In genomic region chr11:102318576-102319409, GRCm38 (mm10) we compare ENCODE assay signal across 7 mouse cellular contexts. TPM values are rescaled to one million over a fixed set of nuclear protein-coding genes. Genes with fewer than 3 reads are reported as not detected.
DNase-seq lines count a peak whose midpoint lies in the region; ATAC-seq and TF ChIP-seq lines count a peak whose summit lies in the region.

No protein-coding gene starts in this region.

- no peaks in the 10 kb centered on the region for H3K9me3 ChIP-seq in G1E (replicated peaks)
- H3K9me3 ChIP-seq in forebrain, embryonic 14.5 days (replicated peaks; ENCODE audit: control insufficient read depth, low read length): no peaks in the 10 kb centered on the region
- H3K9me3 ChIP-seq in hindbrain, embryonic 16.5 days (ENCODE audit: control insufficient read depth, low read length): no peaks in the 10 kb centered on the region
- no peaks in the 10 kb centered on the region for H3K9me3 ChIP-seq in limb, embryonic 14.5 days (ENCODE audit: control insufficient read depth, low read length)
- H3K9me3 ChIP-seq in midbrain, embryonic 14.5 days (ENCODE audit: control insufficient read depth, low read length): no peaks in the 10 kb centered on the region
- no peaks in the 10 kb centered on the region for H3K9me3 ChIP-seq in stomach, embryonic 15.5 days

- H3K36me3 ChIP-seq in G1E (replicated peaks): peaks cover 24% of the 10 kb centered on the region
- peaks cover 18% of the 10 kb centered on the region for H3K36me3 ChIP-seq in forebrain, embryonic 14.5 days (ENCODE audit: control insufficient read depth, insufficient read depth, low read length)
- H3K36me3 ChIP-seq in hindbrain, embryonic 16.5 days (ENCODE audit: control insufficient read depth, insufficient read depth, low read length): peaks cover 3% of the 10 kb centered on the region
- peaks cover 17% of the 10 kb centered on the region for H3K36me3 ChIP-seq in limb, embryonic 14.5 days (ENCODE audit: control insufficient read depth, insufficient read depth, low read length)
- peaks cover 19% of the 10 kb centered on the region for H3K36me3 ChIP-seq in midbrain, embryonic 14.5 days (ENCODE audit: control insufficient read depth, insufficient read depth, low read length)
- peaks cover 4% of the 10 kb centered on the region for H3K36me3 ChIP-seq in stomach, embryonic 15.5 days

- WGBS in forebrain, embryonic 14.5 days: under 1% methylated on average over 63 of the region's 84 CpGs
- WGBS in hindbrain, embryonic 16.5 days: under 1% methylated on average over 72 of the region's 84 CpGs
- under 1% methylated on average over 47 of the region's 84 CpGs for WGBS in limb, embryonic 14.5 days
- WGBS in midbrain, embryonic 14.5 days: under 1% methylated on average over 75 of the region's 84 CpGs
- WGBS in stomach, embryonic 15.5 days: under 1% methylated on average over 83 of the region's 84 CpGs

- TF ChIP-seq CTCF in G1E (IDR thresholded peaks at IDR 0.05; ENCODE audit: low read depth, low read length): no peak

- peak; percentile 24; the same call in 1 of the 2 replicates for TF ChIP-seq POLR2A in limb, embryonic 14.5 days (IDR thresholded peaks at IDR 0.05; ENCODE audit: borderline replicate concordance, extremely low read depth, insufficient read depth, insufficient read length)

- peak; percentile 67 for DNase-seq in G1E (ENCODE audit: low spot score)
- DNase-seq in adrenal gland, postnatal 25 days: peak; percentile 71
- peak; percentile 56 for DNase-seq in forebrain, embryonic 14.5 days (ENCODE audit: low spot score)
- no peak for DNase-seq in limb, embryonic 14.5 days (ENCODE audit: low spot score)
- DNase-seq in midbrain, embryonic 14.5 days: peak; percentile 77

- ATAC-seq in G1E (ENCODE audit: extremely low read depth, insufficient number of reproducible peaks, low FRiP score, poor library complexity, severe bottlenecking): no peak
- no peak for ATAC-seq in forebrain, embryonic 14.5 days
- no peak for ATAC-seq in hindbrain, embryonic 16.5 days
- ATAC-seq in limb, embryonic 14.5 days (ENCODE audit: low FRiP score, low read depth): no peak
- no peak for ATAC-seq in midbrain, embryonic 14.5 days (ENCODE audit: low FRiP score, low TSS enrichment)
- no peak; the same call in none of the 2 replicates for ATAC-seq in stomach, embryonic 15.5 days (ENCODE audit: insufficient read depth, low FRiP score, low read depth)

- H3K4me2 ChIP-seq in forebrain, embryonic 14.5 days (ENCODE audit: low read length): peak overlapping the region; percentile 95
- H3K4me2 ChIP-seq in hindbrain, embryonic 16.5 days (ENCODE audit: low read length): peak overlapping the region; percentile 91
- H3K4me2 ChIP-seq in limb, embryonic 14.5 days (replicated peaks; ENCODE audit: low read depth, low read length, severe bottlenecking): peak overlapping the region; percentile 94
- peak overlapping the region; percentile 90 for H3K4me2 ChIP-seq in midbrain, embryonic 14.5 days (ENCODE audit: low read length)
- peak overlapping the region; percentile 92 for H3K4me2 ChIP-seq in stomach, embryonic 15.5 days

- H3K27ac ChIP-seq in forebrain, embryonic 14.5 days (ENCODE audit: low read depth, low read length): peak overlapping the region; percentile 99
- peak overlapping the region; percentile 98 for H3K27ac ChIP-seq in hindbrain, embryonic 16.5 days (ENCODE audit: low read depth, low read length)
- peak overlapping the region; percentile 98 for H3K27ac ChIP-seq in limb, embryonic 14.5 days (replicated peaks; ENCODE audit: low read depth, low read length)
- peak overlapping the region; percentile 99 for H3K27ac ChIP-seq in midbrain, embryonic 14.5 days (replicated peaks; ENCODE audit: low read depth, low read length)
- H3K27ac ChIP-seq in stomach, embryonic 15.5 days: peak overlapping the region; percentile 99

- peak overlapping the region; percentile 89 for H3K4me3 ChIP-seq in G1E (ENCODE audit: low read depth, low read length)
- H3K4me3 ChIP-seq in forebrain, embryonic 14.5 days (ENCODE audit: low read depth, low read length): peak overlapping the region; percentile 100
- peak overlapping the region; percentile 79 for H3K4me3 ChIP-seq in hindbrain, embryonic 16.5 days (ENCODE audit: low read length)
- peak overlapping the region; percentile 100 for H3K4me3 ChIP-seq in limb, embryonic 14.5 days (replicated peaks; ENCODE audit: low read length)
- H3K4me3 ChIP-seq in midbrain, embryonic 14.5 days (replicated peaks; ENCODE audit: low read depth, low read length): peak overlapping the region; percentile 99
- peak overlapping the region; percentile 97 for H3K4me3 ChIP-seq in stomach, embryonic 15.5 days (replicated peaks)

- H3K9ac ChIP-seq in forebrain, embryonic 14.5 days (ENCODE audit: low read length): peak overlapping the region; percentile 100
- H3K9ac ChIP-seq in hindbrain, embryonic 16.5 days (ENCODE audit: low read depth, low read length): peak overlapping the region; percentile 99
- peak overlapping the region; percentile 99 for H3K9ac ChIP-seq in limb, embryonic 14.5 days (ENCODE audit: low read depth, low read length, severe bottlenecking)
- H3K9ac ChIP-seq in midbrain, embryonic 14.5 days (replicated peaks; ENCODE audit: low read length): peak overlapping the region; percentile 100
- peak overlapping the region; percentile 100 for H3K9ac ChIP-seq in stomach, embryonic 15.5 days

- H3K4me1 ChIP-seq in G1E (ENCODE audit: insufficient read depth, low read depth, low read length): peaks cover 41% of the 10 kb centered on the region
- H3K4me1 ChIP-seq in forebrain, embryonic 14.5 days (ENCODE audit: control insufficient read depth, insufficient read depth, low read length): peaks cover 15% of the 10 kb centered on the region; the same call in 1 of the 2 replicates
- peaks cover 23% of the 10 kb centered on the region for H3K4me1 ChIP-seq in hindbrain, embryonic 16.5 days (ENCODE audit: control insufficient read depth, insufficient read depth, low read depth, low read length)
- H3K4me1 ChIP-seq in limb, embryonic 14.5 days (ENCODE audit: control insufficient read depth, insufficient read depth, low read length): peaks cover 9% of the 10 kb centered on the region
- H3K4me1 ChIP-seq in midbrain, embryonic 14.5 days (ENCODE audit: control insufficient read depth, insufficient read depth, low read length): peaks cover 21% of the 10 kb centered on the region
- H3K4me1 ChIP-seq in stomach, embryonic 15.5 days: peaks cover 19% of the 10 kb centered on the region

- peaks cover 23% of the 10 kb centered on the region for H3K27me3 ChIP-seq in G1E (ENCODE audit: insufficient read depth, low read length)
- H3K27me3 ChIP-seq in forebrain, embryonic 14.5 days (replicated peaks; ENCODE audit: control insufficient read depth, insufficient read depth, low read length): no peaks in the 10 kb centered on the region
- no peaks in the 10 kb centered on the region for H3K27me3 ChIP-seq in hindbrain, embryonic 16.5 days (replicated peaks; ENCODE audit: control insufficient read depth, insufficient read depth, low read length)
- H3K27me3 ChIP-seq in limb, embryonic 14.5 days (ENCODE audit: control insufficient read depth, insufficient read depth, low read length): no peaks in the 10 kb centered on the region
- no peaks in the 10 kb centered on the region for H3K27me3 ChIP-seq in midbrain, embryonic 14.5 days (ENCODE audit: control insufficient read depth, insufficient read depth, low read length)
- no peaks in the 10 kb centered on the region for H3K27me3 ChIP-seq in stomach, embryonic 15.5 days (replicated peaks)

RNA-seq across cellular contexts. Expression of gene Ubtf, which starts 0.7 kb away (rescaled TPM):
- total RNA-seq in G1E (2014; fragmentation: Nextera tagmentation): 69.7 and 74.7 TPM in 2 replicates
- total RNA-seq in G1E (2017): 133 and 151 TPM in 2 replicates
- polyA plus RNA-seq in G1E (2012): 179 and 180 TPM in 2 replicates
- 113 and 116 TPM in 2 replicates for total RNA-seq in adrenal gland, postnatal 25 days (2021)
- polyA plus RNA-seq in forebrain, embryonic 14.5 days (2014; fragmentation: Nextera tagmentation; extraction: Ambion mirVana): 74.5 and 91.0 TPM in 2 replicates
- polyA plus RNA-seq in hindbrain, embryonic 16.5 days (2015; fragmentation: Nextera tagmentation; extraction: Ambion mirVana): 70.4 and 76.8 TPM in 2 replicates
- 61.0 and 81.3 TPM in 2 replicates for polyA plus RNA-seq in limb, embryonic 14.5 days (2012; rRNA removed)
- polyA plus RNA-seq in limb, embryonic 14.5 days (2014; fragmentation: Nextera tagmentation; extraction: Ambion mirVana): 79.7 and 89.4 TPM in 2 replicates
- 77.6 and 84.4 TPM in 2 replicates for polyA plus RNA-seq in midbrain, embryonic 14.5 days (2014; fragmentation: Nextera tagmentation; extraction: Ambion mirVana)
- 82.7 and 83.0 TPM in 2 replicates for polyA plus RNA-seq in stomach, embryonic 15.5 days (2015; fragmentation: Nextera tagmentation; extraction: Ambion mirVana)

RNA-seq across cellular contexts. Expression of gene Atxn7l3, which starts 22.4 kb away (rescaled TPM):
- 24.4 and 29.9 TPM in 2 replicates for total RNA-seq in G1E (2014; fragmentation: Nextera tagmentation)
- 24.0 and 24.7 TPM in 2 replicates for total RNA-seq in G1E (2017)
- 60.0 and 65.2 TPM in 2 replicates for polyA plus RNA-seq in G1E (2012)
- 53.6 and 62.4 TPM in 2 replicates for total RNA-seq in adrenal gland, postnatal 25 days (2021)
- polyA plus RNA-seq in forebrain, embryonic 14.5 days (2014; fragmentation: Nextera tagmentation; extraction: Ambion mirVana): 25.2 and 28.7 TPM in 2 replicates
- 26.6 and 29.2 TPM in 2 replicates for polyA plus RNA-seq in hindbrain, embryonic 16.5 days (2015; fragmentation: Nextera tagmentation; extraction: Ambion mirVana)
- 72.1 and 84.0 TPM in 2 replicates for polyA plus RNA-seq in limb, embryonic 14.5 days (2012; rRNA removed)
- 21.0 and 23.1 TPM in 2 replicates for polyA plus RNA-seq in limb, embryonic 14.5 days (2014; fragmentation: Nextera tagmentation; extraction: Ambion mirVana)
- 38.5 and 42.4 TPM in 2 replicates for polyA plus RNA-seq in midbrain, embryonic 14.5 days (2014; fragmentation: Nextera tagmentation; extraction: Ambion mirVana)
- polyA plus RNA-seq in stomach, embryonic 15.5 days (2015; fragmentation: Nextera tagmentation; extraction: Ambion mirVana): 14.5 and 14.8 TPM in 2 replicates

RNA-seq across cellular contexts. Expression of gene Tmub2, which starts 34.1 kb away (rescaled TPM):
- total RNA-seq in G1E (2014; fragmentation: Nextera tagmentation): 17.9 and 24.4 TPM in 2 replicates
- total RNA-seq in G1E (2017): 30.3 and 32.4 TPM in 2 replicates
- polyA plus RNA-seq in G1E (2012): 27.2 and 27.6 TPM in 2 replicates
- total RNA-seq in adrenal gland, postnatal 25 days (2021): 50.6 and 63.0 TPM in 2 replicates
- 74.4 and 75.3 TPM in 2 replicates for polyA plus RNA-seq in forebrain, embryonic 14.5 days (2014; fragmentation: Nextera tagmentation; extraction: Ambion mirVana)
- 81.6 and 85.0 TPM in 2 replicates for polyA plus RNA-seq in hindbrain, embryonic 16.5 days (2015; fragmentation: Nextera tagmentation; extraction: Ambion mirVana)
- polyA plus RNA-seq in limb, embryonic 14.5 days (2012; rRNA removed): 59.9 and 68.6 TPM in 2 replicates
- 52.6 and 53.5 TPM in 2 replicates for polyA plus RNA-seq in limb, embryonic 14.5 days (2014; fragmentation: Nextera tagmentation; extraction: Ambion mirVana)
- polyA plus RNA-seq in midbrain, embryonic 14.5 days (2014; fragmentation: Nextera tagmentation; extraction: Ambion mirVana): 76.4 and 78.4 TPM in 2 replicates
- 47.8 and 51.9 TPM in 2 replicates for polyA plus RNA-seq in stomach, embryonic 15.5 days (2015; fragmentation: Nextera tagmentation; extraction: Ambion mirVana)

RNA-seq across cellular contexts. Expression of gene Slc4a1, which starts 47.2 kb away (rescaled TPM):
- 5.9 and 596 TPM in 2 replicates for total RNA-seq in G1E (2014; fragmentation: Nextera tagmentation)
- total RNA-seq in G1E (2017): 1.1 and 1.5 TPM in 2 replicates
- 2.3 and 2.9 TPM in 2 replicates for polyA plus RNA-seq in G1E (2012)
- total RNA-seq in adrenal gland, postnatal 25 days (2021): 1.0 and 1.8 TPM in 2 replicates
- 1.8 and 2.1 TPM in 2 replicates for polyA plus RNA-seq in forebrain, embryonic 14.5 days (2014; fragmentation: Nextera tagmentation; extraction: Ambion mirVana)
- 1.4 and 3.2 TPM in 2 replicates for polyA plus RNA-seq in hindbrain, embryonic 16.5 days (2015; fragmentation: Nextera tagmentation; extraction: Ambion mirVana)
- 3.5 and 4.3 TPM in 2 replicates for polyA plus RNA-seq in limb, embryonic 14.5 days (2012; rRNA removed)
- 2.8 and 6.6 TPM in 2 replicates for polyA plus RNA-seq in limb, embryonic 14.5 days (2014; fragmentation: Nextera tagmentation; extraction: Ambion mirVana)
- 0.51 and 2.3 TPM in 2 replicates for polyA plus RNA-seq in midbrain, embryonic 14.5 days (2014; fragmentation: Nextera tagmentation; extraction: Ambion mirVana)
- polyA plus RNA-seq in stomach, embryonic 15.5 days (2015; fragmentation: Nextera tagmentation; extraction: Ambion mirVana): 31.8 and 68.8 TPM in 2 replicates

RNA-seq across cellular contexts. Expression of gene Asb16, which starts 50.2 kb away (rescaled TPM):
- total RNA-seq in G1E (2014; fragmentation: Nextera tagmentation): not detected in 2 replicates
- 0.05 TPM in 1 of 2 replicates, not detected in the other for total RNA-seq in G1E (2017)
- polyA plus RNA-seq in G1E (2012): not detected in 2 replicates
- total RNA-seq in adrenal gland, postnatal 25 days (2021): 0.36 TPM in 1 of 2 replicates, not detected in the other
- not detected in 2 replicates for polyA plus RNA-seq in forebrain, embryonic 14.5 days (2014; fragmentation: Nextera tagmentation; extraction: Ambion mirVana)
- 0.09 and 0.11 TPM in 2 replicates for polyA plus RNA-seq in hindbrain, embryonic 16.5 days (2015; fragmentation: Nextera tagmentation; extraction: Ambion mirVana)
- 2.2 and 2.8 TPM in 2 replicates for polyA plus RNA-seq in limb, embryonic 14.5 days (2012; rRNA removed)
- 0.25 and 0.48 TPM in 2 replicates for polyA plus RNA-seq in limb, embryonic 14.5 days (2014; fragmentation: Nextera tagmentation; extraction: Ambion mirVana)
- polyA plus RNA-seq in midbrain, embryonic 14.5 days (2014; fragmentation: Nextera tagmentation; extraction: Ambion mirVana): 0.12 TPM in 1 of 2 replicates, not detected in the other
- 0.09 TPM in 1 of 2 replicates, not detected in the other for polyA plus RNA-seq in stomach, embryonic 15.5 days (2015; fragmentation: Nextera tagmentation; extraction: Ambion mirVana)
